In the genomic region with DNA sequence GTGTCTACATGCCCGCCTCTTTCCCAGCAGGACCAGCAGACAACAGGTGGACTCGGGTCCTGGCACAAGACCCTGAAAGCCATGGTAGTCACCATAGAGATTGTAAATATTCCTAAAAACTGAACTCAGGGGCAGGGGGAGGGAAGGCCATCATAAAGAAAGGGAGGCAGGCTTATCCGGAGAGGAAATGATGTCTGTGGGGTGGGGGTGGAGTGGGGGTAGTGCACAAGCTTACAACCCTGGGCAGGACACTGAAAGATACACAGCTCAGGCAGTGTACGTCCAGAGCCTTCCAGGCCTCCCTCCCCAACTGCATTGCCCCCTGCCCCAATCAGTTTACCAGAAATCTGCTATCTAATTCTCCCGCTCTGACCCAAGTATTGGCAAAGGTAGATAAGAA, we compare ENCODE assay signal across 11 mouse cellular contexts. TPM values are rescaled to one million over a fixed set of nuclear protein-coding genes. Genes with fewer than 3 reads are reported as not detected.
A peak's percentile ranks its signal among the peaks of the same experiment; 100 is the strongest.
DNase-seq lines count a peak whose midpoint lies in the region; ATAC-seq and TF ChIP-seq lines count a peak whose summit lies in the region.
"Had no signal": no experiment of that assay in that cellular context is flagged by ENCODE, and none has a peak within 500 bp of the region (broad histone marks: within the 10 kb centered on the region; RNA-seq: fewer than 3 reads in every experiment).

No protein-coding gene starts in this region.

- 49% methylated on average over 5 of the region's 5 CpGs for WGBS in heart, postnatal 0 days
- 74% methylated on average over 5 of the region's 5 CpGs for WGBS in forebrain, embryonic 16.5 days

- no peak overlapping the region for H3K9ac ChIP-seq in heart, postnatal 0 days (replicated peaks; ENCODE audit: low read depth, low read length)
- no peak overlapping the region for H3K9ac ChIP-seq in forebrain, embryonic 16.5 days (replicated peaks; ENCODE audit: low read depth, low read length)

- intact Hi-C loops in heart, postnatal 25 days (cut with DNase I) = loop anchor here (2.0 to 5.0 kb wide), 3 partner anchors 16 to 45 kb away; partner anchors contain the start of gene Mybbp1a

- no peaks in the 10 kb centered on the region for H3K36me3 ChIP-seq in heart, postnatal 0 days (replicated peaks; ENCODE audit: control insufficient read depth, insufficient read depth, low read length)
- H3K36me3 ChIP-seq in forebrain, embryonic 16.5 days (ENCODE audit: control insufficient read depth, insufficient read depth) = no peaks in the 10 kb centered on the region

- H3K4me2 ChIP-seq in heart, postnatal 0 days (ENCODE audit: low read depth, low read length) = peak overlapping the region; percentile 98
- peak overlapping the region; percentile 61 for H3K4me2 ChIP-seq in forebrain, embryonic 16.5 days (ENCODE audit: low read length)

- H3K27ac ChIP-seq in heart, postnatal 0 days (ENCODE audit: low read depth) = peak overlapping the region; percentile 43
- H3K27ac ChIP-seq in brown adipose tissue, adult 24 weeks (replicated peaks; ENCODE audit: low read depth, low read length) = peak overlapping the region; percentile 39; the same call in 1 of the 2 replicates
- no peak overlapping the region for H3K27ac ChIP-seq in forebrain, embryonic 16.5 days (ENCODE audit: low read length)

- no peak for TF ChIP-seq EP300 in heart, postnatal 0 days (IDR thresholded peaks at IDR 0.05; ENCODE audit: low read depth)

- no peaks in the 10 kb centered on the region for H3K9me3 ChIP-seq in heart, postnatal 0 days (replicated peaks; ENCODE audit: control insufficient read depth, low read length)
- no peaks in the 10 kb centered on the region for H3K9me3 ChIP-seq in forebrain, embryonic 16.5 days (ENCODE audit: control insufficient read depth, low read length)

- no peak for DNase-seq in heart, postnatal 0 days (ENCODE audit: low spot score)
- DNase-seq in heart, postnatal 25 days (ENCODE audit: low spot score) = no peak
- DNase-seq in lung, postnatal 10 days = peak; percentile 37
- no peak for DNase-seq in adrenal gland, postnatal 10 days
- no peak for DNase-seq in right cerebral cortex, postnatal 14 days
- DNase-seq in left cerebral cortex, adult 9 months (ENCODE audit: low spot score in 2 of 2) = no peak
- DNase-seq: cerebellum, postnatal 36 days; gastrocnemius, postnatal 36 days had no signal

- H3K4me3 ChIP-seq in heart, postnatal 0 days (ENCODE audit: low read depth, low read length) = no peak overlapping the region
- H3K4me3 ChIP-seq in brown adipose tissue, adult 24 weeks (ENCODE audit: insufficient read depth, low read depth, low read length) = peak overlapping the region; percentile 69
- H3K4me3 ChIP-seq in forebrain, embryonic 16.5 days (replicated peaks; ENCODE audit: low read length) = no peak overlapping the region

- H3K27me3 ChIP-seq in heart, postnatal 0 days (ENCODE audit: control insufficient read depth, insufficient read depth, low read length) = peaks cover 40% of the 10 kb centered on the region
- H3K27me3 ChIP-seq in forebrain, embryonic 16.5 days (replicated peaks; ENCODE audit: control insufficient read depth, insufficient read depth, low read length) = 0 out of 2 replicates have a peak, but pooled peaks cover 2% of the 10 kb centered on the region

- peaks cover 4% of the 10 kb centered on the region for H3K4me1 ChIP-seq in heart, postnatal 0 days (ENCODE audit: control insufficient read depth, insufficient read depth)
- H3K4me1 ChIP-seq in brown adipose tissue, adult 24 weeks (ENCODE audit: control insufficient read depth, insufficient read depth, insufficient read length, low read length) = peaks cover 18% of the 10 kb centered on the region
- peaks cover 29% of the 10 kb centered on the region for H3K4me1 ChIP-seq in forebrain, embryonic 16.5 days (replicated peaks; ENCODE audit: control insufficient read depth, insufficient read depth, low read length)

- no peak for ATAC-seq in heart, postnatal 0 days (ENCODE audit: insufficient read depth, low read depth)
- ATAC-seq in forebrain, embryonic 16.5 days = no peak

- no peak for TF ChIP-seq CTCF in heart, postnatal 0 days (IDR thresholded peaks at IDR 0.05; ENCODE audit: low read depth)

RNA-seq across cellular contexts. Expression of gene Spns2, which starts 2.5 kb away (rescaled TPM):
- 31.8 and 44.2 TPM in 2 replicates for total RNA-seq in heart, postnatal 0 days (2014; rRNA removed; ENCODE audit: low replicate concordance)
- polyA plus RNA-seq in heart, postnatal 0 days (2015; fragmentation: Nextera tagmentation; extraction: Ambion mirVana) = 2.4 and 2.9 TPM in 2 replicates
- 10 to 100 TPM in 1 of 2 experiments, 1 to 10 TPM in 1; 9.2 to 12.9 TPM for total RNA-seq in heart, postnatal 25 days (2021)
- 3.2 and 3.5 TPM in 2 replicates for polyA plus RNA-seq in brown adipose tissue, adult 24 weeks (2012; ENCODE audit: insufficient read depth, insufficient read length, missing spikeins)
- 6.6 and 9.3 TPM in 2 replicates for polyA plus RNA-seq in forebrain, embryonic 16.5 days (2015; fragmentation: Nextera tagmentation; extraction: Ambion mirVana)
- total RNA-seq in adrenal gland, postnatal 10 days (2021) = 10 to 100 TPM; 11.6 to 11.7 TPM

RNA-seq across cellular contexts. Expression of gene Mybbp1a, which starts 46.0 kb away (rescaled TPM):
- total RNA-seq in heart, postnatal 0 days (2014; rRNA removed; ENCODE audit: low replicate concordance) = 20.5 and 20.9 TPM in 2 replicates
- 41.3 and 42.1 TPM in 2 replicates for polyA plus RNA-seq in heart, postnatal 0 days (2015; fragmentation: Nextera tagmentation; extraction: Ambion mirVana)
- 10 to 100 TPM; 40.9 to 42.8 TPM for total RNA-seq in heart, postnatal 25 days (2021)
- polyA plus RNA-seq in brown adipose tissue, adult 24 weeks (2012; ENCODE audit: insufficient read depth, insufficient read length, missing spikeins) = 23.2 and 24.3 TPM in 2 replicates
- polyA plus RNA-seq in forebrain, embryonic 16.5 days (2015; fragmentation: Nextera tagmentation; extraction: Ambion mirVana) = 94.8 and 98.2 TPM in 2 replicates
- total RNA-seq in adrenal gland, postnatal 10 days (2021) = 10 to 100 TPM; 77.5 to 84.6 TPM

RNA-seq across cellular contexts. Expression of gene Ggt6, which starts 51.8 kb away (rescaled TPM):
- total RNA-seq in heart, postnatal 0 days (2014; rRNA removed; ENCODE audit: low replicate concordance) = 5.3 TPM in 1 of 2 replicates, not detected in the other
- 0.05 TPM in 1 of 2 replicates, not detected in the other for polyA plus RNA-seq in heart, postnatal 0 days (2015; fragmentation: Nextera tagmentation; extraction: Ambion mirVana)
- under 1 TPM in 1 of 2 experiments, not detected in 1; 0.31 TPM for total RNA-seq in heart, postnatal 25 days (2021)
- polyA plus RNA-seq in brown adipose tissue, adult 24 weeks (2012; ENCODE audit: insufficient read depth, insufficient read length, missing spikeins) = 0.99 TPM in 1 of 2 replicates, not detected in the other
- not detected in 2 replicates for polyA plus RNA-seq in forebrain, embryonic 16.5 days (2015; fragmentation: Nextera tagmentation; extraction: Ambion mirVana)
- 1 to 10 TPM; 2.7 to 3.5 TPM for total RNA-seq in adrenal gland, postnatal 10 days (2021)
- total RNA-seq: neutrophil, adult 5-6 weeks had no signal
